Mouse (Mus musculus) stomach, postnatal 0 days (tissue): Measurements from ENCODE around the gene Olfr71.

ENCODE experiments used
- CTCF ChIP-seq: IDR thresholded peaks from 2 replicates; pipeline ENCODE4 v1.5.1; 2016; ENCODE audit warnings: antibody characterized with exemption, low read depth, mild to moderate bottlenecking, moderate library complexity
- EP300 ChIP-seq: optimal IDR thresholded peaks from 2 replicates; pipeline ENCODE3; 2016; ENCODE audit warnings: antibody characterized with exemption

- TF ChIP-seq CTCF (no peak), EP300 (no peak)
Measured at GRCm38 (mm10) chr4:43733186-43733585, 23.1 kb upstream of the Olfr71 start.
